Mouse (Mus musculus): ENCODE measurements around the gene Ablim1.

Ablim1 gene

GRCm38 (mm10) chr19:57340900-57341742 is 26.4 kb upstream of the Ablim1 start:
- DNase-seq (ENCODE audit: low read depth): no peak

- no peak for DNase-seq (ENCODE audit: low read depth)
Measured at GRCm38 (mm10) chr19:57339281-57339864, 24.7 kb upstream of the Ablim1 start.

GRCm38 (mm10) chr19:57335135-57335534 is 20.4 kb upstream of the Ablim1 start:
- DNase-seq (ENCODE audit: low read depth): no peak

GRCm38 (mm10) chr19:57333356-57333755 is 18.6 kb upstream of the Ablim1 start:
- no peak for DNase-seq (ENCODE audit: low read depth)

GRCm38 (mm10) chr19:57331237-57331636 is 16.5 kb upstream of the Ablim1 start:
- DNase-seq (ENCODE audit: low read depth): no peak

DNA sequence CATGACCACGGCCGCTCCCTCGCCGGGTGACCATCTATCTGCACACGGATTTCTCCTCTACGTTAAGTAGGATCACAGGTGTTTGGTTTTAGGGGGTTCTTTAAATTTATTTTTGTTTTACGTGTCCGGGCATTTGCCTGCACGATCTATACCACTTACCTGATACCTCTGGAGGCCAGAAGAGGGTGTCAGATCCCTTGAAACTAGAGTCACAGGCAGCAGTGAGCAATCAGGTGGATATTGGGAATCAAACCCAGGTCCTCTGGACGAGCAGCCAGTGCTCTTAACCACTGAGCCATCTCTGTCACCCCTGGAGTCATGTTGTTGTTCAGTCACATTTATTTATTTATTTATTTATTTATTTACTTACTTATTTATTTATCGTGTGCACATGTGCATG is 15.6 kb upstream of the Ablim1 start:
- DNase-seq (ENCODE audit: low read depth): no peak

DNA sequence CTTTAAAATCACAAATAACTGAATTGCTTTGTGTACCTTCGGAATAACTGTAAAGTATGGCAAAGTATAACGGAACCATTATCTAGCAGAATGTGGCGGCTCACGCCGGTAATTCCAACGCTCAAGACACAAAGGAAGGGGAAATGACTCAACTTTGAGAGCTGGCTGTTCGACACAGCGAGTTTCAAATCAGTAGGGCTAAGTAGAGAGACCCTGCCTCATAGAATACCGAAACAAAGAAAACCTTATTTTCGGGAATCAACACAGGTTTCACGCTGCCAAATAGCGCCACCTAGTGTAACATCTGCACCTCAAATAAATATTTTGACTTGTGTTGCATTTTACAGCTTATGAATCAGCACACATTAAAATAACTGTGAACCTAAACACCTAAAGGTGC is 14.1 kb upstream of the Ablim1 start:
- no peak for DNase-seq (ENCODE audit: low read depth)

- no peak for DNase-seq (ENCODE audit: low read depth)
Measured at GRCm38 (mm10) chr19:57328269-57328668, 13.6 kb upstream of the Ablim1 start.

DNA sequence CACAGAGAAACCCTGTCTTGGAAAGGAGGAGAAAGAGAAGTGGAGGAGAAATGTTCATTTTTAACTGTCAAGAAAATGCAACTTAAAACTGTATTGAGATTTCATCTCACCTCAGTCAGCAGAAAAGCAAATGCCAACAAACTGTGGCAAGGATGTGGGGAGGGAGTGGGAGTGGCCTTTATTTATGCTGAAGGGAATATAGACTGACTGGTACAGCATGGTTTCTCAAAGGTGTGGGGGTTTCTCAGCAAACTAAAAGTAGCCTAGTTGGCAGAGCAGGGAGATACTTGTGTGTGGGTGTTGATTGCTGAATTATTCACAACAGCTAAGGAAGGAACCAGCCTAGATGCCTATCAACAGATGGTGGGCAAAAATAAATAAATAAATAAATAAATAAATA is 13.0 kb upstream of the Ablim1 start:
- no peak for DNase-seq (ENCODE audit: low read depth)

- no peak for DNase-seq (ENCODE audit: low read depth)
Measured at GRCm38 (mm10) chr19:57325748-57326300, 11.1 kb upstream of the Ablim1 start.

DNA sequence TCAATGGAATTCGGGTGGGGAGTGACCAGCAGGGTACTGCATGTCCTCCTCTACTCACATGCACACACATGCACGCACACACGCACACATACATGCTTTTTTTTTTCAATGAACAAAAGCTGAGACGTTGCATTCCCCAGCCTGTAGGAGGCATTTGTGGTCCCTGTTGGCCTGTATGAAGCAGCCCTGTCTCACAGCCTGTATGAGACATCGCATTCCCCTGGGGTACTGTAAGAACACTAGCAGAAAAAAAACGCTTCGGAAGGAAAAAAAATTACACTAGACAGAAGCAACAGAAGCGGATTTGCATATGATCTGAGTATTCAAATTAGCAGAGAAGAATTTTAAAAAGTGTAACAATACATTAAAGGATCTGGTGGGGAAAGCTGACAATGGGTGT is 8.4 kb upstream of the Ablim1 start:
- DNase-seq (ENCODE audit: low read depth): no peak

- DNase-seq (ENCODE audit: low read depth): no peak
Measured at GRCm38 (mm10) chr19:57322491-57322890, 7.8 kb upstream of the Ablim1 start.

DNA sequence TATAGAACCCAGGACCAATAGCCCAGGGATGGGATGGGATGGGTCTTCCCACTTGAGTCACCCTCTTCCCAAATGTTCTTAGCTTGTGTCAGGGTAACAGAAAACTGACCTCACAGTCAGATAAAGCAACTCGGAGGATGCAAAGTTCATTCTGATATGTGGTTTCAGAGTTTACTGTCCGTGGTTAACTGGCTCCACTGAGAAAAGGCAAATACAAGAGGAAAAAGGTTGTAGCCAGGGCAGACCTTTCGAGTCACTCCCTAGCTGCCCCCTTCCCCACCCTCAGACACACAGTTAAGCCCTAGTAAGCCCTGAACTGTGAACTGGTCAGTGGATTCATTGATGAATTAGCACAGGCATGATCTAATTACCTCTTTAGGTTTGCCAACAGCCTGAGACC is 7.1 kb upstream of the Ablim1 start:
- no peak for DNase-seq (ENCODE audit: low read depth)

DNA sequence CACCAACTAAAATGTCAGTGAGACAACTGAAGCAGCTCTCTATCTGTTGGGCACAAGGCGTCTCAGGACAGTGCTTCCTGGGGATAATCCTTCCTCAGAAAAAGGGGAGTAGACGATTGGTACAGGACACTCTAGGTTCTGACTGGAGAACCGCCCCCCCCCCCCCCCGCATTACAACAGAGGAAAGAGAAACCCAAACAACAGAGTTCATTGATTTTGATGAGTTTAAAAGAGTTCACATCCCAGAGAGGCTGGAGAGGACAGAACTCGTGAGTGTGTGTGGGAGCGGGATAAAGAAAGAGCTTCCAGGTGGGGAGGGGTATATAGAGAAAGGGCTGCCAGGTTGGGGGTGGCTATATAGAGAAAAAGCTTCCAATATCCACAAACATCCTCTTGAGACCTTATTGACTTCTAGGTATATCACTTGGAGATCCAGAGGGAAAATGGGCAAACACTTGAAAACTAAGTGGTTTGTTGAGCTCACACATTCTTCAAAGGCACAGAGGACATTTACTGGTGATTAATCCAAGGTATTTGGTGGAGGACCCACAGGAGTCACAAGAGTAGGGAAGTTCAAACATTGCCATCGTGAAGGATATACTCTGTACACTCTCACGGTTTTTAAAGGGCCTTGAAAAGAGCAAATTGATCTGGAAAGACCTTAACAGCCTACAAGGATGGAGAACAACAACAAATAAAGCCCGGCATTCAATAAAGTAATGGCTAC is 6.1 kb upstream of the Ablim1 start:
- DNase-seq (ENCODE audit: low read depth): no peak

DNA sequence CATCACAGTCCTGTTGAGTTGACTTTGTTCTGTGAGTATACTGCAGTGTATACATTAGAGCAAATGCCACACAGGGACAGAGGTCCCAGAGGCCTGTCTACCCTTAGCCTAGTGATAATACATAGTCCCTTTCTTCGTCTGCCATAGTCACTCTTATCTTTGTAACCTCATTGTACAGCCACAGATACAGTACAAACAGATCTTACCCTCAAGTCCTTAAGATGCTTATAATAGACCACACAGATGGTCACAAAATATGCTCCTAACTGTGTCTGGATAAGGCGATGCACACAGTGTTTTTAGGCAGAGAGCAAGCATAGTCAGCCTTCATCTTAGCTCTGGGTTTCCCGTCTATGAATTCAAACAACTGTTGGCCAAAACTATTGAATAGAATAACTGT is 1.9 kb upstream of the Ablim1 start:
- DNase-seq (ENCODE audit: low read depth): no peak

GRCm38 (mm10) chr19:57315013-57315565 is 370 bp upstream of the Ablim1 start:
- DNase-seq (ENCODE audit: low read depth): no peak

DNA sequence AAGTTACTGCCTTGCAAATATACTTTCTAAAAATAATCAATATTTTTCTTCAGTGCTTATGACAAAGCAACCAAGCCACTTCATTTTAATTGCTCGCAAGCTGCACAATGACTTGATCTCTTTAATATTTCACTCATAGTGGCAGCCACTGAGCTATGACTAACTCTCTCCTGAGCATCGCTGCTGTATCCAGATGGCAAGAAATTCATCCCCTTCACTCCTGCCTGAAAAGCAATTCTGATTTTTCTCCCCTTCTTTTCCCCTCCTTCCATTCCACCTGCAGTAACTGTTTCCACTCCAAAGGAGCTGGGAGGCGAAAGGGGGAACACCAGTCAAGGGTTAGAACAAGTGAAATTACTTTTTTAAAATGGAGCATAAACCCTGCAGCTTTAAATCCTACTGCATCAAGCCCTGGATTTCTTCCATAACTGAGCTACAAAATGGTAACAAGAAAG is 801 bp downstream of the Ablim1 start:
- no peak for DNase-seq (ENCODE audit: low read depth)

DNA sequence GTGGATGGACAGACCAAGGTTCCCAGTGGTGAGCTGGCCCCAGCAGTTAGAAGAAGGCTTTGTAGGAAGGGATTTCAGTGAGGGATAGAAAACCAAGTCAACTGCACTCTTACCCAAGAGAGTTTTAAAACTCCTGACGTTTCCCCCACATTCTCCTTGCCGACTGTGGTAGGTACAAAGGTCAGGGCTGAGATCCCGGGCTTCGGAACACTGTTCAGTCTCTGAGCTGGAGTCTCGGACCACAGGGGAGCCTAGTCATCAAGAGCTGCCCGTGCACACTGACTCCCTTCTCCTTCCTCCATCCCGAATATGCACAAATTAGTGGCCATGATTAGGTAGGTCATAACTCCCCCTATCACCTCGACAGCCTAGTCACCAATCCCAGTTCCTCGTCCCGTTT is 1.5 kb downstream of the Ablim1 start:
- DNase-seq (ENCODE audit: low read depth): no peak

- no peak for DNase-seq (ENCODE audit: low read depth)
Measured at GRCm38 (mm10) chr19:57309980-57310379, 4.7 kb downstream of the Ablim1 start.

GRCm38 (mm10) chr19:57306601-57307000 is 8.1 kb downstream of the Ablim1 start:
- DNase-seq (ENCODE audit: low read depth): no peak

DNA sequence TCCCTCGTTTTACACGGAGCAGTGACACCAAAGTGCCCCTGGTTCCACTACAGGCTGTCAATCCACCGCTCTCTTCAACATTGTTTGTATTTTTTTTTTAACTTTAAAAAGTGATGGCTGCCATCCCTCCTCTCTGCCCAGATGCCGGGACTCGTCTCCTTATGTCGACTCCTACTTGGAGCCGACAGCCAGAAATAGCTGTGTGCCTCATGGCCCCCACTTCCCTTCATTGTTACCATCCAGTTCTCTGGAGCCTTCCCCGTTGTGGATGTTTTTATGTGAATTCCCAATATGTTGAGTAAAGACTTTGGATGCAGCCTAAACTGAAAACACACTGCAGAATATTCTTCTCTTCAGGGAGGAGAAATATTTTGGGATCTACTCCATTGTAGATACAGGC is 8.7 kb downstream of the Ablim1 start:
- DNase-seq (ENCODE audit: low read depth): no peak

- DNase-seq (ENCODE audit: low read depth): peak; percentile 22
Measured at GRCm38 (mm10) chr19:57304666-57305065, 10.1 kb downstream of the Ablim1 start.

Measured in fibroblast of lung, adult 2 months (primary cell).